Mouse (Mus musculus) c-Kit-positive CD71-positive TER-119-negative erythroid progenitor cells, embryonic 14.5 days (primary cell): Measurements from ENCODE around the gene Gm20738.
"Not testable (repeated sequence)": the region's sequence is repeated elsewhere in the genome, so short reads cannot be mapped to it uniquely, and the experiment has no call there.

Experiments
- DNase-seq: peaks from one replicate; pipeline ENCODE4 v3.0.0-alpha.2; 2013; ENCODE audit warnings: low read depth

Gene Gm20738

GRCm38 (mm10) chrY:37957511-37957910, at the start of gene Gm20738:
TSS of gene Gm20738 (plus strand) at chrY:37957811.
- DNase-seq = not testable (repeated sequence)
